Mouse (Mus musculus): ENCODE measurements at regions not wholly inside any gene's neighbourhood (a gene's known extent, or its start where the extent isn't known, plus 50 kb on each side); places are given as distances from the start of the nearest gene placed in this dataset.

- H3K9me3 ChIP-seq (replicated peaks) = no peaks in the 10 kb centered on the region
- H3K4me1 ChIP-seq (replicated peaks) = peaks cover 39% of the 10 kb centered on the region
- no peaks in the 10 kb centered on the region for H3K36me3 ChIP-seq
- no peak for ATAC-seq (ENCODE audit: insufficient number of reproducible peaks, low FRiP score)
- H3K27ac ChIP-seq (ENCODE audit: poor library complexity, severe bottlenecking) = peak overlapping the region; percentile 60; the same call in 1 of the 2 replicates
- no peak overlapping the region for H3K4me3 ChIP-seq
- H3K9ac ChIP-seq = no peak overlapping the region
- H3K4me2 ChIP-seq = no peak overlapping the region
- no peaks in the 10 kb centered on the region for H3K27me3 ChIP-seq (replicated peaks)
- 35% methylated on average over 5 of the region's 5 CpGs for WGBS
Measured at GRCm38 (mm10) chr15:94219907-94220306, 245.3 kb downstream of the Adamts20 start.

GRCm38 (mm10) chr15:94216703-94217102 is 248.5 kb downstream of the Adamts20 start:
- H3K4me1 ChIP-seq (replicated peaks) = peaks cover 27% of the 10 kb centered on the region
- no peak overlapping the region for H3K4me2 ChIP-seq
- no peaks in the 10 kb centered on the region for H3K9me3 ChIP-seq (replicated peaks)
- no peak for ATAC-seq (ENCODE audit: insufficient number of reproducible peaks, low FRiP score)
- H3K4me3 ChIP-seq = no peak overlapping the region
- H3K27me3 ChIP-seq (replicated peaks) = no peaks in the 10 kb centered on the region
- H3K36me3 ChIP-seq = no peaks in the 10 kb centered on the region
- no peak overlapping the region for H3K9ac ChIP-seq
- H3K27ac ChIP-seq (ENCODE audit: poor library complexity, severe bottlenecking) = no peak overlapping the region
- WGBS = 91% methylated on average over 2 of the region's 2 CpGs

GRCm38 (mm10) chr15:94214440-94214839 is 250.8 kb downstream of the Adamts20 start:
- H3K27me3 ChIP-seq (replicated peaks) = no peaks in the 10 kb centered on the region
- no peaks in the 10 kb centered on the region; the same call in 1 of the 2 replicates for H3K36me3 ChIP-seq
- no peak overlapping the region for H3K9ac ChIP-seq
- 25% methylated on average over 9 of the region's 9 CpGs for WGBS
- no peak overlapping the region; the same call in 1 of the 2 replicates for H3K4me2 ChIP-seq
- H3K27ac ChIP-seq (ENCODE audit: poor library complexity, severe bottlenecking) = no peak overlapping the region
- H3K4me3 ChIP-seq = no peak overlapping the region
- H3K9me3 ChIP-seq (replicated peaks) = 0 out of 2 replicates have a peak, but pooled peaks cover 3% of the 10 kb centered on the region
- ATAC-seq (ENCODE audit: insufficient number of reproducible peaks, low FRiP score) = peak; percentile 73
- H3K4me1 ChIP-seq (replicated peaks) = peaks cover 13% of the 10 kb centered on the region; the same call in 1 of the 2 replicates

- no peak overlapping the region for H3K9ac ChIP-seq
- H3K27ac ChIP-seq (ENCODE audit: poor library complexity, severe bottlenecking) = no peak overlapping the region
- H3K4me1 ChIP-seq (replicated peaks) = 0 out of 2 replicates have a peak, but pooled peaks cover 6% of the 10 kb centered on the region
- 38% methylated on average over 4 of the region's 4 CpGs for WGBS
- H3K36me3 ChIP-seq = no peaks in the 10 kb centered on the region; the same call in 1 of the 2 replicates
- H3K27me3 ChIP-seq (replicated peaks) = no peaks in the 10 kb centered on the region
- no peak for ATAC-seq (ENCODE audit: insufficient number of reproducible peaks, low FRiP score)
- H3K4me2 ChIP-seq = no peak overlapping the region
- H3K9me3 ChIP-seq (replicated peaks) = 0 out of 2 replicates have a peak, but pooled peaks cover 3% of the 10 kb centered on the region
- no peak overlapping the region for H3K4me3 ChIP-seq
Measured at GRCm38 (mm10) chr15:94213393-94213792, 251.8 kb downstream of the Adamts20 start.

- Histone ChIP-seq H3K4me3 (no peak overlapping the region), H3K9me3 (replicated peaks) (0 out of 2 replicates have a peak, but pooled peaks cover 3% of the 10 kb centered on the region), H3K36me3 (no peaks in the 10 kb centered on the region; the same call in 1 of the 2 replicates), H3K9ac (no peak overlapping the region), H3K27ac (ENCODE audit: poor library complexity, severe bottlenecking) (no peak overlapping the region), H3K4me2 (no peak overlapping the region), H3K27me3 (replicated peaks) (no peaks in the 10 kb centered on the region), H3K4me1 (replicated peaks) (peaks cover 11% of the 10 kb centered on the region)
- no peak for ATAC-seq (ENCODE audit: insufficient number of reproducible peaks, low FRiP score)
- WGBS = 32% methylated on average over 1 of the region's 1 CpGs
Measured at GRCm38 (mm10) chr15:94208476-94208875, 256.7 kb downstream of the Adamts20 start.

GRCm38 (mm10) chr15:94206454-94206853 is 258.8 kb downstream of the Adamts20 start:
- Histone ChIP-seq H3K4me1 (replicated peaks) (peaks cover 17% of the 10 kb centered on the region), H3K27me3 (replicated peaks) (no peaks in the 10 kb centered on the region), H3K27ac (ENCODE audit: poor library complexity, severe bottlenecking) (no peak overlapping the region), H3K9me3 (replicated peaks) (0 out of 2 replicates have a peak, but pooled peaks cover 3% of the 10 kb centered on the region), H3K4me3 (no peak overlapping the region), H3K4me2 (no peak overlapping the region), H3K9ac (no peak overlapping the region), H3K36me3 (no peaks in the 10 kb centered on the region; the same call in 1 of the 2 replicates)
- WGBS = 78% methylated on average over 8 of the region's 8 CpGs
- no peak for ATAC-seq (ENCODE audit: insufficient number of reproducible peaks, low FRiP score)

GRCm38 (mm10) chr15:94205309-94205893 is 259.8 kb downstream of the Adamts20 start:
- Histone ChIP-seq H3K27me3 (replicated peaks) (no peaks in the 10 kb centered on the region), H3K4me2 (no peak overlapping the region), H3K9ac (no peak overlapping the region), H3K4me3 (no peak overlapping the region), H3K9me3 (replicated peaks) (no peaks in the 10 kb centered on the region), H3K36me3 (no peaks in the 10 kb centered on the region), H3K4me1 (replicated peaks) (peaks cover 17% of the 10 kb centered on the region), H3K27ac (ENCODE audit: poor library complexity, severe bottlenecking) (no peak overlapping the region)
- no peak for ATAC-seq (ENCODE audit: insufficient number of reproducible peaks, low FRiP score)
- 59% methylated on average over 11 of the region's 11 CpGs for WGBS

- no peak overlapping the region for H3K9ac ChIP-seq
- H3K27me3 ChIP-seq (replicated peaks) = no peaks in the 10 kb centered on the region
- peaks cover 16% of the 10 kb centered on the region for H3K4me1 ChIP-seq (replicated peaks)
- no peak overlapping the region; the same call in 1 of the 2 replicates for H3K4me2 ChIP-seq
- peak overlapping the region; percentile 73 for H3K27ac ChIP-seq (ENCODE audit: poor library complexity, severe bottlenecking)
- no peaks in the 10 kb centered on the region for H3K36me3 ChIP-seq
- H3K9me3 ChIP-seq (replicated peaks) = no peaks in the 10 kb centered on the region
- WGBS = 33% methylated on average over 7 of the region's 7 CpGs
- H3K4me3 ChIP-seq = no peak overlapping the region
- no peak for ATAC-seq (ENCODE audit: insufficient number of reproducible peaks, low FRiP score)
Measured at GRCm38 (mm10) chr15:94190081-94190488, 275.1 kb downstream of the Adamts20 start.

- H3K4me3 ChIP-seq = no peak overlapping the region
- H3K9me3 ChIP-seq (replicated peaks) = 0 out of 2 replicates have a peak, but pooled peaks cover 2% of the 10 kb centered on the region
- H3K27me3 ChIP-seq (replicated peaks) = no peaks in the 10 kb centered on the region
- no peak for ATAC-seq (ENCODE audit: insufficient number of reproducible peaks, low FRiP score)
- no peak overlapping the region for H3K9ac ChIP-seq
- WGBS = 81% methylated on average over 4 of the region's 4 CpGs
- H3K4me2 ChIP-seq = no peak overlapping the region
- no peaks in the 10 kb centered on the region for H3K36me3 ChIP-seq
- no peak overlapping the region for H3K27ac ChIP-seq (ENCODE audit: poor library complexity, severe bottlenecking)
- peaks cover 16% of the 10 kb centered on the region for H3K4me1 ChIP-seq (replicated peaks)
Measured at GRCm38 (mm10) chr15:94187588-94187987, 277.6 kb downstream of the Adamts20 start.

GRCm38 (mm10) chr15:94183663-94184375 is 281.4 kb downstream of the Adamts20 start:
- no peak for ATAC-seq (ENCODE audit: insufficient number of reproducible peaks, low FRiP score)
- H3K36me3 ChIP-seq = no peaks in the 10 kb centered on the region
- H3K9ac ChIP-seq = no peak overlapping the region
- peaks cover 6% of the 10 kb centered on the region for H3K4me1 ChIP-seq (replicated peaks)
- H3K4me3 ChIP-seq = no peak overlapping the region
- H3K27me3 ChIP-seq (replicated peaks) = no peaks in the 10 kb centered on the region
- 0 out of 2 replicates have a peak, but pooled peaks cover 2% of the 10 kb centered on the region for H3K9me3 ChIP-seq (replicated peaks)
- WGBS = 86% methylated on average over 6 of the region's 6 CpGs
- H3K4me2 ChIP-seq = no peak overlapping the region
- H3K27ac ChIP-seq (ENCODE audit: poor library complexity, severe bottlenecking) = no peak overlapping the region

- H3K4me1 ChIP-seq (replicated peaks) = no peaks in the 10 kb centered on the region
- no peaks in the 10 kb centered on the region for H3K27me3 ChIP-seq (replicated peaks)
- no peaks in the 10 kb centered on the region for H3K9me3 ChIP-seq (replicated peaks)
- no peak overlapping the region for H3K9ac ChIP-seq
- WGBS = 72% methylated on average over 7 of the region's 7 CpGs
- H3K4me3 ChIP-seq = no peak overlapping the region
- H3K4me2 ChIP-seq = no peak overlapping the region
- H3K27ac ChIP-seq (ENCODE audit: poor library complexity, severe bottlenecking) = no peak overlapping the region
- H3K36me3 ChIP-seq = no peaks in the 10 kb centered on the region
- no peak for ATAC-seq (ENCODE audit: insufficient number of reproducible peaks, low FRiP score)
Measured at GRCm38 (mm10) chr15:94174083-94174482, 291.1 kb downstream of the Adamts20 start.
